Mouse (Mus musculus): ENCODE data around the gene Nxt1. TPM values are rescaled to one million over a fixed set of nuclear protein-coding genes. Genes with fewer than 3 reads are reported as not detected.

Nxt1 gene
- polyA plus RNA-seq (2015; fragmentation: Nextera tagmentation; extraction: Ambion mirVana): 105 and 108 TPM in 2 replicates

- no peaks in the 10 kb centered on the region for H3K9me3 ChIP-seq
- WGBS: 1% methylated on average over 58 of the region's 58 CpGs
These were observed at the start of gene Nxt1 for GRCm38 (mm10) chr2:148672199-148673096. Nxt1 (plus strand) TSS chr2:148672601.

GRCm38 (mm10) chr2:148623067-148623466, 49.3 kb upstream of the Nxt1 start:
- no peaks in the 10 kb centered on the region for H3K27me3 ChIP-seq

More at GRCm38 (mm10) chr2:148672199-148673096, at the start of gene Nxt1:
- Histone ChIP-seq H3K27me3 (no peaks in the 10 kb centered on the region), H3K4me3 (peak within 1 kb of the TSS; percentile 86), H3K36me3 (peaks cover 19% of the 10 kb centered on the region), H3K4me2 (peak within 1 kb of the TSS; percentile 71), H3K27ac (peak within 1 kb of the TSS; percentile 79), H3K9ac (peak within 1 kb of the TSS; percentile 90), H3K4me1 (peaks cover 17% of the 10 kb centered on the region)
- ATAC-seq (ENCODE audit: insufficient number of reproducible peaks, insufficient read depth, low FRiP score, low TSS enrichment, low read depth): peak; percentile 99

GRCm38 (mm10) chr2:148624484-148624883, 47.9 kb upstream of the Nxt1 start:
- no peak overlapping the region for H3K27ac ChIP-seq
- 85% methylated on average over 3 of the region's 3 CpGs for WGBS

More at GRCm38 (mm10) chr2:148623067-148623466, 49.3 kb upstream of the Nxt1 start:
- H3K4me3 ChIP-seq: no peak overlapping the region
- WGBS: 81% methylated on average over 2 of the region's 2 CpGs
- H3K9me3 ChIP-seq: no peaks in the 10 kb centered on the region
- no peaks in the 10 kb centered on the region for H3K36me3 ChIP-seq
- H3K4me2 ChIP-seq: no peak overlapping the region
- H3K9ac ChIP-seq: no peak overlapping the region
- H3K27ac ChIP-seq: no peak overlapping the region
- no peaks in the 10 kb centered on the region for H3K4me1 ChIP-seq
- ATAC-seq (ENCODE audit: insufficient number of reproducible peaks, insufficient read depth, low FRiP score, low TSS enrichment, low read depth): no peak

GRCm38 (mm10) chr2:148627011-148627471, 45.4 kb upstream of the Nxt1 start:
- no peak for ATAC-seq (ENCODE audit: insufficient number of reproducible peaks, insufficient read depth, low FRiP score, low TSS enrichment, low read depth)
- WGBS: 69% methylated on average over 3 of the region's 3 CpGs
- H3K27me3 ChIP-seq: no peaks in the 10 kb centered on the region

More at GRCm38 (mm10) chr2:148624484-148624883, 47.9 kb upstream of the Nxt1 start:
- Histone ChIP-seq H3K4me3 (no peak overlapping the region), H3K27me3 (no peaks in the 10 kb centered on the region), H3K36me3 (no peaks in the 10 kb centered on the region), H3K4me1 (no peaks in the 10 kb centered on the region), H3K9me3 (no peaks in the 10 kb centered on the region), H3K4me2 (no peak overlapping the region), H3K9ac (no peak overlapping the region)
- ATAC-seq (ENCODE audit: insufficient number of reproducible peaks, insufficient read depth, low FRiP score, low TSS enrichment, low read depth): no peak

GRCm38 (mm10) chr2:148631011-148631410, 41.4 kb upstream of the Nxt1 start:
- 81% methylated on average over 2 of the region's 2 CpGs for WGBS
- Histone ChIP-seq H3K36me3 (no peaks in the 10 kb centered on the region), H3K9ac (no peak overlapping the region), H3K4me3 (no peak overlapping the region), H3K27me3 (no peaks in the 10 kb centered on the region), H3K9me3 (no peaks in the 10 kb centered on the region), H3K4me1 (no peaks in the 10 kb centered on the region), H3K4me2 (no peak overlapping the region), H3K27ac (no peak overlapping the region)
- no peak for ATAC-seq (ENCODE audit: insufficient number of reproducible peaks, insufficient read depth, low FRiP score, low TSS enrichment, low read depth)

More at GRCm38 (mm10) chr2:148627011-148627471, 45.4 kb upstream of the Nxt1 start:
- Histone ChIP-seq H3K9me3 (no peaks in the 10 kb centered on the region), H3K4me2 (no peak overlapping the region), H3K4me3 (no peak overlapping the region), H3K36me3 (no peaks in the 10 kb centered on the region), H3K27ac (no peak overlapping the region), H3K9ac (no peak overlapping the region), H3K4me1 (no peaks in the 10 kb centered on the region)

GRCm38 (mm10) chr2:148631602-148632001, 40.8 kb upstream of the Nxt1 start:
- Histone ChIP-seq H3K9me3 (no peaks in the 10 kb centered on the region), H3K4me2 (no peak overlapping the region), H3K36me3 (no peaks in the 10 kb centered on the region), H3K4me3 (no peak overlapping the region), H3K27ac (no peak overlapping the region), H3K27me3 (no peaks in the 10 kb centered on the region), H3K4me1 (no peaks in the 10 kb centered on the region), H3K9ac (no peak overlapping the region)
- 92% methylated on average over 3 of the region's 3 CpGs for WGBS
- ATAC-seq (ENCODE audit: insufficient number of reproducible peaks, insufficient read depth, low FRiP score, low TSS enrichment, low read depth): no peak

GRCm38 (mm10) chr2:148634466-148634865, 37.9 kb upstream of the Nxt1 start:
- Histone ChIP-seq H3K4me2 (no peak overlapping the region), H3K9me3 (no peaks in the 10 kb centered on the region), H3K4me3 (no peak overlapping the region), H3K4me1 (no peaks in the 10 kb centered on the region), H3K27ac (no peak overlapping the region), H3K27me3 (no peaks in the 10 kb centered on the region), H3K36me3 (no peaks in the 10 kb centered on the region), H3K9ac (no peak overlapping the region)
- ATAC-seq (ENCODE audit: insufficient number of reproducible peaks, insufficient read depth, low FRiP score, low TSS enrichment, low read depth): no peak
- WGBS: 86% methylated on average over 4 of the region's 4 CpGs

- 40% methylated on average over 1 of the region's 1 CpGs for WGBS
- Histone ChIP-seq H3K4me3 (no peak overlapping the region), H3K4me2 (no peak overlapping the region), H3K4me1 (no peaks in the 10 kb centered on the region), H3K9ac (no peak overlapping the region), H3K27ac (no peak overlapping the region), H3K9me3 (no peaks in the 10 kb centered on the region), H3K27me3 (no peaks in the 10 kb centered on the region), H3K36me3 (no peaks in the 10 kb centered on the region)
- no peak for ATAC-seq (ENCODE audit: insufficient number of reproducible peaks, insufficient read depth, low FRiP score, low TSS enrichment, low read depth)
These were observed 29.6 kb upstream of the Nxt1 start for GRCm38 (mm10) chr2:148642610-148643370.

GRCm38 (mm10) chr2:148644421-148645000, 27.9 kb upstream of the Nxt1 start:
- 77% methylated on average over 6 of the region's 6 CpGs for WGBS
- H3K27ac ChIP-seq: no peak overlapping the region
- H3K36me3 ChIP-seq: no peaks in the 10 kb centered on the region
- no peaks in the 10 kb centered on the region for H3K4me1 ChIP-seq
- no peaks in the 10 kb centered on the region for H3K27me3 ChIP-seq
- no peaks in the 10 kb centered on the region for H3K9me3 ChIP-seq
- no peak overlapping the region for H3K9ac ChIP-seq
- H3K4me2 ChIP-seq: no peak overlapping the region
- H3K4me3 ChIP-seq: no peak overlapping the region
- ATAC-seq (ENCODE audit: insufficient number of reproducible peaks, insufficient read depth, low FRiP score, low TSS enrichment, low read depth): no peak

- no peak overlapping the region for H3K27ac ChIP-seq
- 29% methylated on average over 3 of the region's 3 CpGs for WGBS
- no peak overlapping the region for H3K4me3 ChIP-seq
- H3K36me3 ChIP-seq: no peaks in the 10 kb centered on the region
- no peaks in the 10 kb centered on the region for H3K4me1 ChIP-seq
- no peaks in the 10 kb centered on the region for H3K27me3 ChIP-seq
- no peak overlapping the region for H3K4me2 ChIP-seq
- no peak for ATAC-seq (ENCODE audit: insufficient number of reproducible peaks, insufficient read depth, low FRiP score, low TSS enrichment, low read depth)
- no peak overlapping the region for H3K9ac ChIP-seq
- no peaks in the 10 kb centered on the region for H3K9me3 ChIP-seq
These were observed 21.6 kb upstream of the Nxt1 start for GRCm38 (mm10) chr2:148650587-148651357.

- Histone ChIP-seq H3K27ac (no peak overlapping the region), H3K4me1 (no peaks in the 10 kb centered on the region), H3K4me2 (no peak overlapping the region), H3K9ac (no peak overlapping the region), H3K9me3 (no peaks in the 10 kb centered on the region), H3K27me3 (no peaks in the 10 kb centered on the region), H3K36me3 (no peaks in the 10 kb centered on the region), H3K4me3 (no peak overlapping the region)
- WGBS: 1% methylated on average over 3 of the region's 3 CpGs
- ATAC-seq (ENCODE audit: insufficient number of reproducible peaks, insufficient read depth, low FRiP score, low TSS enrichment, low read depth): no peak
These were observed 17.4 kb upstream of the Nxt1 start for GRCm38 (mm10) chr2:148654961-148655360.
